Mouse (Mus musculus) MEL (cell line): ENCODE results near the gene 4930558K02Rik. TPM values are rescaled to one million over a fixed set of nuclear protein-coding genes. Genes with fewer than 3 reads are reported as not detected.

Experiments
- DNase-seq: peaks from one replicate; pipeline ENCODE4 v3.0.0; 2011; ENCODE audit warnings: low read depth, low spot score
- H3K27ac ChIP-seq: 2 replicates; pipeline ENCODE4 v1.5.1; 2012; ENCODE audit warnings: low read depth, mild to moderate bottlenecking, control low read depth, low read length, moderate library complexity; ENCODE audit not compliant: control insufficient read depth
- H3K27me3 ChIP-seq, 2 experiments: fragments of 150-350 bp in 1 of 2; sonication (generic) in 1 of 2; 2 replicates each; pipeline ENCODE4 v1.6.1; 2012; ENCODE audit warnings: low read length in 2 of 2, mild to moderate bottlenecking in 2 of 2, improper control_type of control experiment in 1 of 2, moderate library complexity in 1 of 2; ENCODE audit not compliant: insufficient read depth in 2 of 2, control insufficient read depth in 1 of 2
- H3K36me3 ChIP-seq, 2 experiments: 2 replicates each; pipeline ENCODE4 v1.6.1; 2012 to 2014; ENCODE audit warnings: low read length in 2 of 2, improper control_type of control experiment in 1 of 2, inconsistent platforms in 1 of 2, mild to moderate bottlenecking in 1 of 2; ENCODE audit not compliant: insufficient read depth in 2 of 2, control insufficient read depth in 1 of 2
- H3K4me1 ChIP-seq, 2 experiments: fragments of 150-350 bp in 1 of 2; sonication (generic) in 1 of 2; 2 replicates each; pipeline ENCODE4 v1.6.1; 2012; ENCODE audit warnings: low read length in 2 of 2, improper control_type of control experiment in 1 of 2, mild to moderate bottlenecking in 1 of 2; ENCODE audit not compliant: insufficient read depth in 2 of 2, control insufficient read depth in 1 of 2
- H3K4me3 ChIP-seq, 2 experiments: fragments of 150-350 bp in 1 of 2; sonication (generic) in 1 of 2; 2 replicates each; pipeline ENCODE4 v1.5.1; 2012; ENCODE audit warnings: low read depth in 2 of 2, low read length in 2 of 2, mild to moderate bottlenecking in 2 of 2, moderate library complexity in 2 of 2, control low read depth in 1 of 2, improper control_type of control experiment in 1 of 2; ENCODE audit not compliant: control insufficient read depth in 1 of 2, insufficient read depth in 1 of 2
- H3K79me2 ChIP-seq: 2 replicates; pipeline ENCODE4 v1.6.1; 2012; ENCODE audit warnings: mild to moderate bottlenecking, low read length, moderate library complexity; ENCODE audit not compliant: control insufficient read depth, poor library complexity, insufficient read depth
- H3K9ac ChIP-seq: 2 replicates; pipeline ENCODE4 v1.6.1; 2012; ENCODE audit warnings: low read depth, mild to moderate bottlenecking, control low read depth, low read length, moderate library complexity; ENCODE audit not compliant: control insufficient read depth, poor library complexity, severe bottlenecking
- H3K9me3 ChIP-seq: fragments of 150-350 bp; sonication (generic); replicated peaks from 2 replicates; pipeline ENCODE4 v1.6.1; 2012; ENCODE audit warnings: mild to moderate bottlenecking, low read length, improper control_type of control experiment, moderate library complexity; ENCODE audit not compliant: insufficient read depth
- BHLHE40 ChIP-seq: IDR thresholded peaks from 2 replicates; pipeline ENCODE4 v1.6.1; 2012; ENCODE audit warnings: low read depth, mild to moderate bottlenecking, inconsistent platforms, low read length, improper control_type of control experiment, borderline replicate concordance
- CHD2 ChIP-seq: IDR thresholded peaks from 2 replicates; pipeline ENCODE4 v1.6.1; 2011; ENCODE audit warnings: low read length, improper control_type of control experiment
- E2F4 ChIP-seq: IDR thresholded peaks from 2 replicates; pipeline ENCODE4 v1.6.1; 2011; ENCODE audit warnings: low read depth, low read length, improper control_type of control experiment, borderline replicate concordance
- EP300 ChIP-seq, 2 experiments: IDR thresholded peaks; 2 replicates each; pipeline ENCODE4 v1.6.1; 2011; ENCODE audit warnings: improper control_type of control experiment in 2 of 2, low read length in 2 of 2, low read depth in 1 of 2, mild to moderate bottlenecking in 1 of 2
- GABPA ChIP-seq: IDR thresholded peaks from 2 replicates; pipeline ENCODE4 v1.6.1; 2012; ENCODE audit warnings: low read depth, mild to moderate bottlenecking, inconsistent platforms, low read length, improper control_type of control experiment, moderate library complexity
- HCFC1 ChIP-seq: IDR thresholded peaks from 2 replicates; pipeline ENCODE4 v1.6.1; 2012; ENCODE audit warnings: low read depth, mild to moderate bottlenecking, inconsistent platforms, low read length, improper control_type of control experiment, moderate library complexity
- MAX ChIP-seq: IDR thresholded peaks from 2 replicates; pipeline ENCODE4 v1.6.1; 2011; ENCODE audit warnings: low read length, improper control_type of control experiment
- MXI1 ChIP-seq: IDR thresholded peaks from 2 replicates; pipeline ENCODE4 v1.6.1; 2011; ENCODE audit warnings: mild to moderate bottlenecking, low read depth, low read length, improper control_type of control experiment
- MYB ChIP-seq: IDR thresholded peaks from 2 replicates; pipeline ENCODE4 v1.6.1; 2011; ENCODE audit warnings: mild to moderate bottlenecking, low read depth, low read length, improper control_type of control experiment
- NELFE ChIP-seq: IDR thresholded peaks from 2 replicates; pipeline ENCODE4 v1.6.1; 2011; ENCODE audit warnings: low read depth, low read length, improper control_type of control experiment
- NRF1 ChIP-seq: IDR thresholded peaks from 2 replicates; pipeline ENCODE4 v1.6.1; 2014; ENCODE audit warnings: low read depth, mild to moderate bottlenecking, inconsistent platforms, low read length, improper control_type of control experiment, moderate library complexity; ENCODE audit not compliant: poor library complexity, insufficient read depth, severe bottlenecking
- POLR2AphosphoS2 ChIP-seq: IDR thresholded peaks from 2 replicates; pipeline ENCODE4 v1.6.1; 2011; ENCODE audit warnings: low read length, improper control_type of control experiment
- RAD21 ChIP-seq: IDR thresholded peaks from 2 replicates; pipeline ENCODE4 v1.6.1; 2011; ENCODE audit warnings: mild to moderate bottlenecking, low read depth, low read length, improper control_type of control experiment
- RCOR1 ChIP-seq: IDR thresholded peaks from 2 replicates; pipeline ENCODE4 v1.6.1; 2012; ENCODE audit warnings: low read depth, mild to moderate bottlenecking, inconsistent platforms, low read length, improper control_type of control experiment
- SIN3A ChIP-seq: IDR thresholded peaks from 2 replicates; pipeline ENCODE4 v1.6.1; 2012; ENCODE audit warnings: low read length, improper control_type of control experiment, inconsistent platforms
- SMC3 ChIP-seq: IDR thresholded peaks from 2 replicates; pipeline ENCODE4 v1.6.1; 2011; ENCODE audit warnings: low read depth, low read length, improper control_type of control experiment
- TAL1 ChIP-seq: IDR thresholded peaks from 2 replicates; pipeline ENCODE4 v1.6.1; 2012; ENCODE audit warnings: mild to moderate bottlenecking, inconsistent platforms, low read length, moderate library complexity, mixed read lengths
- TBP ChIP-seq: IDR thresholded peaks from 2 replicates; pipeline ENCODE4 v1.8.0; 2011; ENCODE audit warnings: low read depth, low read length, improper control_type of control experiment
- TCF12 ChIP-seq: IDR thresholded peaks from 2 replicates; pipeline ENCODE4 v1.6.1; 2014; ENCODE audit warnings: low read depth, mild to moderate bottlenecking, inconsistent platforms, low read length, improper control_type of control experiment, moderate library complexity
- UBTF ChIP-seq: IDR thresholded peaks from 2 replicates; pipeline ENCODE4 v1.6.1; 2012; ENCODE audit warnings: low read depth, mild to moderate bottlenecking, inconsistent platforms, low read length, improper control_type of control experiment, moderate library complexity, borderline replicate concordance; ENCODE audit not compliant: insufficient read depth
- USF1 ChIP-seq: IDR thresholded peaks from 2 replicates; pipeline ENCODE4 v1.6.1; 2014; ENCODE audit warnings: low read depth, mild to moderate bottlenecking, inconsistent platforms, low read length, improper control_type of control experiment, moderate library complexity
- ZC3H11A ChIP-seq: IDR thresholded peaks from 2 replicates; pipeline ENCODE4 v1.6.1; 2012; ENCODE audit warnings: low read depth, mild to moderate bottlenecking, inconsistent platforms, low read length, improper control_type of control experiment
- ZKSCAN1 ChIP-seq: IDR thresholded peaks from 2 replicates; pipeline ENCODE4 v1.6.1; 2012; ENCODE audit warnings: low read depth, mild to moderate bottlenecking, inconsistent platforms, low read length, improper control_type of control experiment, moderate library complexity
- ZNF384 ChIP-seq: IDR thresholded peaks from 2 replicates; pipeline ENCODE4 v1.6.1; 2012; ENCODE audit warnings: low read depth, mild to moderate bottlenecking, inconsistent platforms, low read length, improper control_type of control experiment
- polyA plus RNA-seq, 2 experiments: library from polyadenylated mRNA; stranded (reverse) in 1 of 2; unstranded in 1 of 2; fragments of >175 nt in 1 of 2; fragments of >200 nt in 1 of 2; gene quantifications; 2 replicates each; pipeline versions ENCODE4 v1.2.1 to v1.2.4; 2012; ENCODE audit warnings: low replicate concordance in 2 of 2, low read depth in 1 of 2; ENCODE audit not compliant: insufficient read length in 2 of 2, insufficient read depth in 1 of 2, missing spikeins in 1 of 2
- total RNA-seq: library from RNA; depleted of rRNA; stranded (reverse); fragments of 300-350 nt; gene quantifications from 2 replicates; pipeline ENCODE4 v1.2.3, GENCODE M21; 2012

4930558K02Rik gene
- total and polyA plus RNA-seq, 3 experiments: not detected

DNA sequence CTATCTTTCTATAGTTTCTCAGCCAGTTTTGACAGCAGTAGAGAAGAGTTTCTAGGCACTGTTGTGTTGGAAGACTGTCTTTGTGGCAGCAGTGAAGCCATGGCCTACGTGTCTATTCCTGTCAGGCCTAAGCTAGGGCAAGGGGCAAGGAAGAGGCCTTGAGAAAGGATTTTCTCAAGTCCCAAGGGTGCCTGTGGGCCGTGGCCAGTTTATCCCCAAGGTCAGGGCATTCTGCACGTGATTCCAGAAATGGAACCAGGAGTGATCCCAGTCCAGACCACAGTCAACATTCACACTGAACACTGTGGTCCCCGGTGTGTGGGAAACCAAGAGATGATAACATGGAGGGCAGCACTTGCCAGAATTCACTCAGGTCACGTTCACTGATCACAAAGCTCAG is 23.6 kb downstream of the 4930558K02Rik start:
- H3K27ac ChIP-seq: no peak overlapping the region
- no peaks in the 10 kb centered on the region for H3K36me3 ChIP-seq
- no peaks in the 10 kb centered on the region for H3K9me3 ChIP-seq
- H3K27me3 ChIP-seq: peaks cover 0 to 9% of the 10 kb centered on the region in 2 experiments; a peak in 2 of 4 replicates
- no peak for TF ChIP-seq SIN3A
- no peak for TF ChIP-seq ZC3H11A
- no peak for TF ChIP-seq NELFE
- TF ChIP-seq GABPA: no peak
- TF ChIP-seq TBP: no peak
- TF ChIP-seq TAL1: no peak
- TF ChIP-seq ZNF384: no peak
- TF ChIP-seq NRF1: no peak
- no peak for TF ChIP-seq SMC3
- no peak for TF ChIP-seq BHLHE40
- no peak for TF ChIP-seq E2F4
- no peak for TF ChIP-seq UBTF
- TF ChIP-seq RCOR1: no peak
- no peak for TF ChIP-seq USF1
- no peak for TF ChIP-seq POLR2AphosphoS2
- TF ChIP-seq ZKSCAN1: no peak
- H3K4me3 ChIP-seq: no peak overlapping the region
- H3K4me1 ChIP-seq: 0 out of 4 replicates have a peak, but pooled peaks cover 0 to under 1% of the 10 kb centered on the region in 2 experiments
- DNase-seq: no peak
- H3K79me2 ChIP-seq: no peaks in the 10 kb centered on the region
- no peak overlapping the region for H3K9ac ChIP-seq

GRCm38 (mm10) chr1:161952599-161952998 is 26.8 kb downstream of the 4930558K02Rik start:
- Histone ChIP-seq H3K9ac (no peak overlapping the region), H3K4me3 (no peak overlapping the region), H3K4me1 (0 out of 4 replicates have a peak, but pooled peaks cover 0 to 3% of the 10 kb centered on the region in 2 experiments), H3K9me3 (no peaks in the 10 kb centered on the region), H3K27me3 (peaks cover 0 to 3% of the 10 kb centered on the region in 2 experiments; a peak in 2 of 4 replicates), H3K79me2 (no peaks in the 10 kb centered on the region), H3K36me3 (no peaks in the 10 kb centered on the region), H3K27ac (no peak overlapping the region)
- no peak for DNase-seq
- TF ChIP-seq NELFE (no peak), TCF12 (no peak), CHD2 (no peak), ZKSCAN1 (no peak), HCFC1 (no peak), MXI1 (no peak), RAD21 (no peak), MYB (no peak), MAX (no peak), POLR2AphosphoS2 (no peak), GABPA (no peak), ZC3H11A (no peak), EP300 (IDR thresholded peaks at IDR 0.05; ENCODE audit: low read depth in 1 of 2, low read length in 2 of 2) (no peak)
